Comparison of ENCODE assay signal across 29 mouse cellular contexts in genomic region chr2:135503328-135503997, GRCm38 (mm10).
DNase-seq lines count a peak whose midpoint lies in the region; ATAC-seq and TF ChIP-seq lines count a peak whose summit lies in the region.
"Had no signal": no experiment of that assay in that cellular context is flagged by ENCODE, and none has a peak within 500 bp of the region (broad histone marks: within the 10 kb centered on the region; RNA-seq: fewer than 3 reads in every experiment).

No protein-coding gene starts in this region.

- no peak overlapping the region for H3K4me3 ChIP-seq in forebrain, embryonic 14.5 days (ENCODE audit: low read depth, low read length)
- H3K4me3 ChIP-seq in forebrain, postnatal 0 days (ENCODE audit: low read depth, low read length), result no peak overlapping the region
- H3K4me3 ChIP-seq: forebrain, embryonic 10.5 days; heart, adult 2 months; heart, embryonic 10.5 days; heart, embryonic 13.5 days; hindbrain, embryonic 12.5 days; hindbrain, embryonic 15.5 days had no signal

- no peak overlapping the region for H3K9ac ChIP-seq in forebrain, embryonic 14.5 days (ENCODE audit: low read length)
- no peak overlapping the region for H3K9ac ChIP-seq in forebrain, postnatal 0 days
- H3K9ac ChIP-seq: heart, embryonic 13.5 days; hindbrain, embryonic 12.5 days; hindbrain, embryonic 15.5 days had no signal

- no peaks in the 10 kb centered on the region for H3K9me3 ChIP-seq in forebrain, embryonic 14.5 days (replicated peaks; ENCODE audit: control insufficient read depth, low read length)
- H3K9me3 ChIP-seq in forebrain, postnatal 0 days (ENCODE audit: low read length), result no peaks in the 10 kb centered on the region
- H3K9me3 ChIP-seq: forebrain, embryonic 10.5 days; heart, embryonic 10.5 days; heart, embryonic 13.5 days; hindbrain, embryonic 12.5 days; hindbrain, embryonic 15.5 days had no signal

- no peak for TF ChIP-seq CTCF in forebrain, postnatal 0 days (IDR thresholded peaks at IDR 0.05; ENCODE audit: low read depth)

- WGBS in forebrain, embryonic 14.5 days, result 77% methylated on average over 4 of the region's 4 CpGs
- WGBS in forebrain, postnatal 0 days, result 72% methylated on average over 4 of the region's 4 CpGs

- H3K36me3 ChIP-seq in forebrain, embryonic 14.5 days (ENCODE audit: control insufficient read depth, insufficient read depth, low read length), result no peaks in the 10 kb centered on the region
- H3K36me3 ChIP-seq in forebrain, postnatal 0 days (ENCODE audit: insufficient read depth), result no peaks in the 10 kb centered on the region
- H3K36me3 ChIP-seq: forebrain, embryonic 10.5 days; G1E; heart, embryonic 10.5 days; heart, embryonic 13.5 days; hindbrain, embryonic 12.5 days; hindbrain, embryonic 15.5 days had no signal

- H3K4me1 ChIP-seq in forebrain, embryonic 14.5 days (ENCODE audit: control insufficient read depth, insufficient read depth, low read length), result no peaks in the 10 kb centered on the region
- no peaks in the 10 kb centered on the region for H3K4me1 ChIP-seq in forebrain, postnatal 0 days (ENCODE audit: insufficient read depth)
- H3K4me1 ChIP-seq: forebrain, embryonic 10.5 days; heart, embryonic 10.5 days; heart, embryonic 13.5 days; hindbrain, embryonic 12.5 days; hindbrain, embryonic 15.5 days had no signal

- ATAC-seq in forebrain, embryonic 14.5 days, result no peak
- ATAC-seq in forebrain, postnatal 0 days, result no peak
- peak; percentile 99 for ATAC-seq in granulocyte monocyte progenitor cell, adult 5-6 weeks (replicated peaks; ENCODE audit: poor library complexity, severe bottlenecking)
- peak; percentile 95 for ATAC-seq in megakaryocyte progenitor cell, adult 5-6 weeks (replicated peaks; ENCODE audit: poor library complexity)
- ATAC-seq: intestine, postnatal 0 days; Patski had no signal

- H3K4me2 ChIP-seq in forebrain, embryonic 14.5 days (ENCODE audit: low read length), result no peak overlapping the region
- H3K4me2 ChIP-seq in forebrain, postnatal 0 days (ENCODE audit: low read depth), result no peak overlapping the region
- H3K4me2 ChIP-seq: heart, embryonic 13.5 days; hindbrain, embryonic 12.5 days; hindbrain, embryonic 15.5 days had no signal

- DNase-seq in forebrain, embryonic 14.5 days (ENCODE audit: low spot score), result peak; percentile 54
- no peak for DNase-seq in forebrain, postnatal 0 days
- DNase-seq in adipocyte (ENCODE audit: low spot score) (peak; percentile 23), MN1 (ENCODE audit: low spot score) (no peak)
- no peak for DNase-seq in layer of hippocampus, adult 8-10 months (ENCODE audit: low spot score in 2 of 2)
- no peak for DNase-seq in right cerebral cortex, postnatal 4 days
- DNase-seq: adrenal gland, adult 2 months; adrenal gland, postnatal 14 days; B cell, adult 2 months; cerebellum, adult 11-12 months; cerebellum, adult 8-10 months; cerebellum, postnatal 10 days; cerebellum, postnatal 36 days; gastrocnemius, postnatal 10 days; heart, adult 2 months; heart, postnatal 14 days; heart, postnatal 4 days; kidney, adult 2 months had no signal

- no peak overlapping the region for H3K27ac ChIP-seq in forebrain, embryonic 14.5 days (ENCODE audit: low read depth, low read length)
- no peak overlapping the region for H3K27ac ChIP-seq in forebrain, postnatal 0 days (ENCODE audit: low read depth, low read length)
- H3K27ac ChIP-seq: forebrain, embryonic 10.5 days; heart, adult 2 months; heart, embryonic 10.5 days; heart, embryonic 13.5 days; hindbrain, embryonic 12.5 days; hindbrain, embryonic 15.5 days had no signal

- no peaks in the 10 kb centered on the region for H3K27me3 ChIP-seq in forebrain, embryonic 14.5 days (replicated peaks; ENCODE audit: control insufficient read depth, insufficient read depth, low read length)
- no peaks in the 10 kb centered on the region for H3K27me3 ChIP-seq in forebrain, postnatal 0 days (ENCODE audit: insufficient read depth, low read length)
- H3K27me3 ChIP-seq: CH12.LX; heart, embryonic 13.5 days; hindbrain, embryonic 12.5 days; hindbrain, embryonic 15.5 days; Patski had no signal

Comparison
In these comparisons a context has a peak if more than half of its experiments do, and no peak if none do; other contexts are left out.
1. DNase-seq: peak in forebrain, embryonic 14.5 days (single experiment) and adipocyte (single experiment); none in forebrain, postnatal 0 days (single experiment), layer of hippocampus, adult 8-10 months (0 of 2), MN1 (single experiment) and right cerebral cortex, postnatal 4 days (single experiment).
2. ATAC-seq: peak in granulocyte monocyte progenitor cell, adult 5-6 weeks (single experiment) and megakaryocyte progenitor cell, adult 5-6 weeks (single experiment); none in forebrain, embryonic 14.5 days (single experiment) and forebrain, postnatal 0 days (single experiment).